Mouse (Mus musculus): ENCODE measurements around the gene Tmem185b.
A peak's percentile ranks its signal among the peaks of the same experiment; 100 is the strongest.

The Tmem185b gene

GRCm38 (mm10) chr1:119503181-119503580 is 22.8 kb upstream of the Tmem185b start:
- no peak for DNase-seq (ENCODE audit: low spot score)

GRCm38 (mm10) chr1:119503808-119504207 is 22.2 kb upstream of the Tmem185b start:
- DNase-seq (ENCODE audit: low spot score): no peak

GRCm38 (mm10) chr1:119504260-119505062 is 21.5 kb upstream of the Tmem185b start, which contains the start of gene Ralb:
Ralb (minus strand) TSS chr1:119504794.
- DNase-seq (ENCODE audit: low spot score): peak; percentile 97

GRCm38 (mm10) chr1:119505951-119506350 is 20.0 kb upstream of the Tmem185b start:
- no peak for DNase-seq (ENCODE audit: low spot score)

GRCm38 (mm10) chr1:119508548-119508947 is 17.4 kb upstream of the Tmem185b start:
- no peak for DNase-seq (ENCODE audit: low spot score)

GRCm38 (mm10) chr1:119509474-119509873 is 16.5 kb upstream of the Tmem185b start:
- DNase-seq (ENCODE audit: low spot score): no peak

- no peak for DNase-seq (ENCODE audit: low spot score)
Measured at GRCm38 (mm10) chr1:119510409-119510808, 15.6 kb upstream of the Tmem185b start.

- DNase-seq (ENCODE audit: low spot score): no peak
Measured at GRCm38 (mm10) chr1:119510857-119511256, 15.1 kb upstream of the Tmem185b start.

- no peak for DNase-seq (ENCODE audit: low spot score)
Measured at GRCm38 (mm10) chr1:119518060-119518459, 7.9 kb upstream of the Tmem185b start.

- DNase-seq (ENCODE audit: low spot score): no peak
Measured at GRCm38 (mm10) chr1:119518786-119519185, 7.2 kb upstream of the Tmem185b start.

- no peak for DNase-seq (ENCODE audit: low spot score)
Measured at GRCm38 (mm10) chr1:119519286-119519685, 6.7 kb upstream of the Tmem185b start.

- no peak for DNase-seq (ENCODE audit: low spot score)
Measured at GRCm38 (mm10) chr1:119521029-119521428, 4.9 kb upstream of the Tmem185b start.

GRCm38 (mm10) chr1:119521681-119522080 is 4.3 kb upstream of the Tmem185b start:
- no peak for DNase-seq (ENCODE audit: low spot score)

GRCm38 (mm10) chr1:119522726-119523125 is 3.2 kb upstream of the Tmem185b start:
- DNase-seq (ENCODE audit: low spot score): no peak

GRCm38 (mm10) chr1:119523369-119523768 is 2.6 kb upstream of the Tmem185b start:
- DNase-seq (ENCODE audit: low spot score): no peak

- no peak for DNase-seq (ENCODE audit: low spot score)
Measured at GRCm38 (mm10) chr1:119523826-119524225, 2.1 kb upstream of the Tmem185b start.

GRCm38 (mm10) chr1:119525004-119525444 is 936 bp upstream of the Tmem185b start:
- DNase-seq (ENCODE audit: low spot score): peak; percentile 74

GRCm38 (mm10) chr1:119530941-119531340 is 5.0 kb downstream of the Tmem185b start:
- no peak for DNase-seq (ENCODE audit: low spot score)

GRCm38 (mm10) chr1:119532165-119532564 is 6.2 kb downstream of the Tmem185b start:
- DNase-seq (ENCODE audit: low spot score): no peak

- DNase-seq (ENCODE audit: low spot score): no peak
Measured at GRCm38 (mm10) chr1:119533093-119533805, 7.3 kb downstream of the Tmem185b start.

- DNase-seq (ENCODE audit: low spot score): no peak
Measured at GRCm38 (mm10) chr1:119534341-119534740, 8.4 kb downstream of the Tmem185b start.

- no peak for DNase-seq (ENCODE audit: low spot score)
Measured at GRCm38 (mm10) chr1:119536122-119536521, 10.2 kb downstream of the Tmem185b start.

- no peak for DNase-seq (ENCODE audit: low spot score)
Measured at GRCm38 (mm10) chr1:119537651-119538050, 11.7 kb downstream of the Tmem185b start.

All from testis, postnatal 10 days (tissue).